Mouse (Mus musculus): ENCODE measurements around the gene Slc27a4. TPM values are rescaled to one million over a fixed set of nuclear protein-coding genes. Genes with fewer than 3 reads are reported as not detected.
A peak's percentile ranks its signal among the peaks of the same experiment; 100 is the strongest.

Gene Slc27a4
- polyA plus RNA-seq, 1 experiment from 2014 or later: 20.2 TPM

- Histone ChIP-seq H3K9ac (peak within 1 kb of the TSS; percentile 57), H3K9me3 (replicated peaks) (no peaks in the 10 kb centered on the region), H3K27ac (replicated peaks) (peak within 1 kb of the TSS; percentile 89), H3K4me1 (peaks cover 19% of the 10 kb centered on the region), H3K27me3 (no peaks in the 10 kb centered on the region), H3K4me2 (replicated peaks) (peak within 1 kb of the TSS; percentile 73), H3K36me3 (peaks cover 58% of the 10 kb centered on the region), H3K4me3 (replicated peaks) (peak within 1 kb of the TSS; percentile 70)
- peak; percentile 85 for ATAC-seq (ENCODE audit: insufficient number of reproducible peaks, low FRiP score, low TSS enrichment, low read depth)
- WGBS: 2% methylated on average over 31 of the region's 31 CpGs
Measured at GRCm38 (mm10) chr2:29787104-29787917, 15.1 kb upstream of the Slc27a4 start, which contains the start of gene Coq4. Gene Coq4, plus strand, starts transcription at chr2:29787493.

DNA sequence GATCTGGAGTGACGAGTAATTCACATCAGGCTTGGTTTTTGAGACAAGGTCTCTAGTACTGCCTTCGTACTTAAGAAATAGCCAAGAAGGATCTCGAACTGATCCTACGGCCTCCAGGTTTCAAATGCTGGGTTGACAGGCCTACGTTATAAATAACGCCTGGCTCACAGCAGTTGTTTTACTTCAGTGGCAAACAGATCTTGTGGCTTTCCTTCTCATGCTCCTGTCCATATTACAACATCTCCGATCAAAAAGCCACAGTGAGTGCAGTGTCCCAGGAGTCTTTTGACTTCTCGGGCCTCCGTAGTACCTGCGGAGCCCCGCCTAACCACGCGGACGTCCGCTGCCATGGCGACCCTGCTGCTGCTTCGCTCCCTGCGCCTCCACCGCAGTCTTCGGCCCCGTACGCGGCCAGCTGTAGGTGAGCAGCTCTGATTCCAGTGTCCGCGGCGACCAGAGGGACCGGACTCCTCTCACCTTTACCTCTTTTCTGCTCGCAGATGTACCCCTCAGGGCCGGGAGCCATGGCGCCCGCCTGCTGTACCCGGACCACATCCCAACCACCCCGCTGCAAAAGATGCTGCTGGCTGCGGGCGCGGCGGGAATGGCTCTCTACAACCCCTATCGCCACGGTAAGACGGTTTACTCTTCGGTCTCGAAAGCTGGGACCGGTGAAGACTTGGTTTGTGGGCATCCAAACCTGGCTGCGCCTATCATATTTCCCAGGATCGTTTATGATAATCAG, 14.3 kb upstream of the Slc27a4 start, which contains the start of gene Trub2:
TSS of gene Trub2 (minus strand) at position 566 of the 745 bp plus-strand sequence.
- Histone ChIP-seq H3K4me1 (peaks cover 19% of the 10 kb centered on the region), H3K9ac (peak within 1 kb of the TSS; percentile 57), H3K27ac (replicated peaks) (peak within 1 kb of the TSS; percentile 89), H3K9me3 (replicated peaks) (no peaks in the 10 kb centered on the region), H3K4me2 (replicated peaks) (peak within 1 kb of the TSS; percentile 73), H3K27me3 (no peaks in the 10 kb centered on the region), H3K36me3 (peaks cover 55% of the 10 kb centered on the region), H3K4me3 (replicated peaks) (peak within 1 kb of the TSS; percentile 70)
- 1% methylated on average over 45 of the region's 45 CpGs for WGBS
- peak; percentile 86 for ATAC-seq (ENCODE audit: insufficient number of reproducible peaks, low FRiP score, low TSS enrichment, low read depth)

- Histone ChIP-seq H3K27ac (replicated peaks) (no peak overlapping the region), H3K36me3 (peaks cover 51% of the 10 kb centered on the region), H3K9ac (no peak overlapping the region), H3K4me3 (replicated peaks) (no peak overlapping the region), H3K4me2 (replicated peaks) (no peak overlapping the region), H3K27me3 (no peaks in the 10 kb centered on the region), H3K4me1 (0 out of 2 replicates have a peak, but pooled peaks cover 11% of the 10 kb centered on the region), H3K9me3 (replicated peaks) (no peaks in the 10 kb centered on the region)
- ATAC-seq (ENCODE audit: insufficient number of reproducible peaks, low FRiP score, low TSS enrichment, low read depth): no peak
- WGBS: 96% methylated on average over 2 of the region's 2 CpGs
Measured at GRCm38 (mm10) chr2:29792772-29793487, 9.5 kb upstream of the Slc27a4 start.

GRCm38 (mm10) chr2:29802827-29803201, 380 bp downstream of the Slc27a4 start:
- Histone ChIP-seq H3K9me3 (replicated peaks) (no peaks in the 10 kb centered on the region), H3K4me1 (peaks cover 10% of the 10 kb centered on the region), H3K4me3 (replicated peaks) (peak overlapping the region; percentile 84), H3K4me2 (replicated peaks) (peak overlapping the region; percentile 76), H3K27ac (replicated peaks) (peak overlapping the region; percentile 82), H3K27me3 (no peaks in the 10 kb centered on the region), H3K9ac (peak overlapping the region; percentile 85), H3K36me3 (peaks cover 29% of the 10 kb centered on the region)
- under 1% methylated on average over 39 of the region's 39 CpGs for WGBS
- peak; percentile 71; the same call in 1 of the 2 replicates for ATAC-seq (ENCODE audit: insufficient number of reproducible peaks, low FRiP score, low TSS enrichment, low read depth)

- Histone ChIP-seq H3K36me3 (peaks cover 35% of the 10 kb centered on the region), H3K27me3 (no peaks in the 10 kb centered on the region), H3K27ac (replicated peaks) (0 out of 2 replicates have a peak overlapping the region, but pooled peaks have one; percentile 82), H3K4me2 (replicated peaks) (peak overlapping the region; percentile 76), H3K4me1 (peaks cover 10% of the 10 kb centered on the region), H3K4me3 (replicated peaks) (peak overlapping the region; percentile 84), H3K9ac (peak overlapping the region; percentile 85; the same call in 1 of the 2 replicates), H3K9me3 (replicated peaks) (no peaks in the 10 kb centered on the region)
- ATAC-seq (ENCODE audit: insufficient number of reproducible peaks, low FRiP score, low TSS enrichment, low read depth): no peak
- 16% methylated on average over 6 of the region's 6 CpGs for WGBS
Measured at GRCm38 (mm10) chr2:29803400-29803831, 982 bp downstream of the Slc27a4 start.

- Histone ChIP-seq H3K4me2 (replicated peaks) (no peak overlapping the region), H3K36me3 (peaks cover 60% of the 10 kb centered on the region), H3K9me3 (replicated peaks) (no peaks in the 10 kb centered on the region), H3K27me3 (no peaks in the 10 kb centered on the region), H3K4me1 (peaks cover 20% of the 10 kb centered on the region), H3K4me3 (replicated peaks) (no peak overlapping the region), H3K27ac (replicated peaks) (0 out of 2 replicates have a peak overlapping the region, but pooled peaks have one; percentile 28), H3K9ac (no peak overlapping the region)
- 85% methylated on average over 11 of the region's 11 CpGs for WGBS
- ATAC-seq (ENCODE audit: insufficient number of reproducible peaks, low FRiP score, low TSS enrichment, low read depth): no peak
Measured at GRCm38 (mm10) chr2:29815678-29816371, 13.4 kb downstream of the Slc27a4 start.

- no peak overlapping the region; the same call in 1 of the 2 replicates for H3K4me2 ChIP-seq (replicated peaks)
- WGBS: 32% methylated on average over 8 of the region's 8 CpGs
- peak overlapping the region; percentile 11; the same call in 1 of the 2 replicates for H3K4me3 ChIP-seq (replicated peaks)
Measured at GRCm38 (mm10) chr2:29817426-29818232, 15.2 kb downstream of the Slc27a4 start.

DNA sequence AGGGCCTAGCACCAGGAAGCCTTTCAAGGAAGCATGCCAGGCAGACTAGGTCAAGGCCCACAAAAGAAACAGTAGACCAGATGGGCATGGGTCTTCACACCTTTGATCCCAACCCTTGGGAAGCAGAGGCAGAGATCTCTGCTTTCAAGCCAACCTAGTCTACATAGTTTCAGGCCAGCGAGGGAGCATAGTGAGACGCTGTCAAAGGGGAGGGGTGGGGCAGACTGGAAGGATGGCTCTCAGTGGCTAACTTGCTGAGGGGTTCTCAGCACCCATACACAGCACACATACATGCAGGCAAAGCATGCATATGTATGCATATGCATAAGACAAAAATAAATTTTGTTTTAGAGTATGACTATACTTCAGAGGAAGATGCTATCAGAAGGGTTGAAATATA, 16.9 kb downstream of the Slc27a4 start:
- H3K4me3 ChIP-seq (replicated peaks): 0 out of 2 replicates have a peak overlapping the region, but pooled peaks have one; percentile 51
- H3K36me3 ChIP-seq: peaks cover 26% of the 10 kb centered on the region
- no peaks in the 10 kb centered on the region for H3K27me3 ChIP-seq
- no peak for ATAC-seq (ENCODE audit: insufficient number of reproducible peaks, low FRiP score, low TSS enrichment, low read depth)
- no peaks in the 10 kb centered on the region for H3K9me3 ChIP-seq (replicated peaks)
- WGBS: 9% methylated on average over 2 of the region's 2 CpGs
- peak overlapping the region; percentile 70; the same call in 1 of the 2 replicates for H3K4me2 ChIP-seq (replicated peaks)
- H3K9ac ChIP-seq: no peak overlapping the region
- H3K4me1 ChIP-seq: peaks cover 21% of the 10 kb centered on the region
- H3K27ac ChIP-seq (replicated peaks): peak overlapping the region; percentile 92; the same call in 1 of the 2 replicates

More at GRCm38 (mm10) chr2:29817426-29818232, 15.2 kb downstream of the Slc27a4 start:
- no peaks in the 10 kb centered on the region for H3K9me3 ChIP-seq (replicated peaks)
- no peaks in the 10 kb centered on the region for H3K27me3 ChIP-seq
- peak; percentile 75 for ATAC-seq (ENCODE audit: insufficient number of reproducible peaks, low FRiP score, low TSS enrichment, low read depth)
- no peak overlapping the region for H3K27ac ChIP-seq (replicated peaks)
- H3K36me3 ChIP-seq: peaks cover 42% of the 10 kb centered on the region
- peaks cover 21% of the 10 kb centered on the region for H3K4me1 ChIP-seq
- no peak overlapping the region for H3K9ac ChIP-seq

DNA sequence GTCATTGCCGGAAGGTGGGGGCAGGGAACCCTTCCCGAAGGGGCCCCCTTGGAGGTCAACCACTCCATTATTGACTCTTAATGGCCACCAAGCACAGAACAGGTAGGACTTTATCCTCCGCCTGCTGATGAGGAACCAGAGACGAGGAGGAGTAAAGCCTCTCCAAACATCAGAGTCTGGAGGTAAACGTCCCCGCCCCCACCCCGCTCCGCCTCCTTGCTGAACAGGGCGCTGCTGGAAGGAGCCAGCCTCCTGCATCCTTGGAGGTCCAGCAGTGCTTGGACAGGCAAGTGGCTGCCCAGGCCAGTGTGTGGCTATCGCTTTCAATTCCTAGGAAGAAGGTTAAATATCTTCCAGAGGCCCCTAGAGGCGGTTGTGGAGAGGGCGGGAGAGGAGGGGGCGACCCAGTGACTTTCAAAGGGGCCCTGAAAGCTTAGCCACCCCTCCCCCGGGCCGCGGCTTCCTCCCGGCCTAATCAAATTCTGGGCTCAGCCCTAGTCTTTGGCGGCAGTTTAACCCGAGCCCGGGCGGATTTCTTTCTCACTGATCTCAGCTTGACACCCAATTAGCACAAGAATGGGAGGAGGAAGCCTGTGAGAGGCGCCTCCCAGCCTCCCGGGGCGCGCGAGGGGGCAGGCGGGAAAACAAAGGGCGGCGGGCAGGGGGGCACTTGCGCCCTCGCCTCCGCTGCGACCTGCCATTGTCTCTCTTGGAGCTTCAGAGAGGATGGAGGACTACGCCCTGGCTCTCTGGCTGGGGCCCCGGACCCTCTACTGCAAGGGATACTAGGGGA, 17.8 kb downstream of the Slc27a4 start, which contains the start of gene Urm1:
TSS of gene Urm1 (plus strand) at position 51 of the 793 bp plus-strand sequence.
- Histone ChIP-seq H3K27me3 (no peaks in the 10 kb centered on the region), H3K4me1 (peaks cover 21% of the 10 kb centered on the region), H3K27ac (replicated peaks) (peak within 1 kb of the TSS; percentile 92), H3K4me3 (replicated peaks) (peak within 1 kb of the TSS; percentile 51), H3K36me3 (peaks cover 18% of the 10 kb centered on the region), H3K9ac (peak within 1 kb of the TSS; percentile 48), H3K4me2 (replicated peaks) (peak within 1 kb of the TSS; percentile 70), H3K9me3 (replicated peaks) (no peaks in the 10 kb centered on the region)
- peak; percentile 71 for ATAC-seq (ENCODE audit: insufficient number of reproducible peaks, low FRiP score, low TSS enrichment, low read depth)
- under 1% methylated on average over 35 of the region's 35 CpGs for WGBS

All from embryonic facial prominence, embryonic 15.5 days (tissue).